21 mouse cellular contexts compared by ENCODE assay signal in the genomic region with DNA sequence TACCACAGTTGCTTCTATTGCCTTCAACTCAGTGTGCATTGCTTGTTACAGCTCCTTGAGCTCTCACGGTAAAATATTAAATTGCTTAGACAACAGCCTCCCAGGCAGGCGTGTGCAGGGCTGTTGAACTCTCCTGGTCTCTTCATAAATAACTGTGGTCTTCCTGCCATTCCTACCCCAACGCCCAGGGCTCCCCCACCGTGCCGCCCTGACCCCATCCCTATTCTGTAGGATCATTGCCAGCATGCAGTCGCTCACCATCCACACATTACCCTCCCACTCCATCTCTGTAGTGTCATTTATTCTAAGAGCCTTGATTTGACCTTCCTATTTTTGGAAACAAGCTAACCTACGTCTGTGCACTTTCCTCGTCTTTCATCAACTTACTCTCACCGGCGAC. TPM values are rescaled to one million over a fixed set of nuclear protein-coding genes. Genes with fewer than 3 reads are reported as not detected.
"Had no signal": no experiment of that assay in that cellular context is flagged by ENCODE, and none has a peak within 500 bp of the region (broad histone marks: within the 10 kb centered on the region; RNA-seq: fewer than 3 reads in every experiment).

No protein-coding gene starts in this region.

- H3K27ac ChIP-seq: liver, embryonic 13.5 days; neural tube, embryonic 12.5 days; stomach, embryonic 15.5 days had no signal

- H3K9ac ChIP-seq: liver, embryonic 13.5 days; neural tube, embryonic 12.5 days; stomach, embryonic 15.5 days had no signal

- H3K4me2 ChIP-seq: liver, embryonic 13.5 days; midbrain, embryonic 11.5 days; neural tube, embryonic 12.5 days; stomach, embryonic 15.5 days had no signal

- H3K4me3 ChIP-seq: liver, embryonic 13.5 days; neural tube, embryonic 12.5 days; stomach, embryonic 15.5 days had no signal

- H3K36me3 ChIP-seq: liver, embryonic 13.5 days; neural tube, embryonic 12.5 days; stomach, embryonic 15.5 days had no signal

- H3K9me3 ChIP-seq: liver, embryonic 13.5 days; neural tube, embryonic 12.5 days; stomach, embryonic 15.5 days had no signal

- H3K27me3 ChIP-seq: liver, embryonic 13.5 days; neural tube, embryonic 12.5 days; stomach, embryonic 15.5 days had no signal

- H3K4me1 ChIP-seq: liver, embryonic 13.5 days had no signal

- DNase-seq: liver, embryonic 13.5 days; lung, adult 2 months; lung, postnatal 14 days; lung, postnatal 4 days; midbrain, embryonic 14.5 days; retina, postnatal 1 day; right cerebral cortex, postnatal 25 days; spleen, adult 18-20 months; thymus, postnatal 25 days had no signal

RNA-seq across cellular contexts. Expression of a gene that starts 11.0 kb away (rescaled TPM):
- total RNA-seq: layer of hippocampus, adult 18-20 months; layer of hippocampus, postnatal 14 days; left cerebral cortex, postnatal 25 days; megakaryocyte progenitor cell, adult 5-6 weeks; megakaryocyte-erythroid progenitor cell, adult 5-6 weeks; midbrain, postnatal 0 days; neutrophil, adult 5-6 weeks had no signal
- polyA plus RNA-seq: lung, embryonic 16.5 days; midbrain, embryonic 11.5 days; midbrain, postnatal 0 days; neural tube, embryonic 12.5 days had no signal

RNA-seq across cellular contexts. Expression of a gene that starts 17.8 kb away (rescaled TPM):
- total RNA-seq: layer of hippocampus, adult 18-20 months; layer of hippocampus, postnatal 14 days; left cerebral cortex, adult 18-20 months; left cerebral cortex, postnatal 25 days; megakaryocyte progenitor cell, adult 5-6 weeks; megakaryocyte-erythroid progenitor cell, adult 5-6 weeks; neutrophil, adult 5-6 weeks had no signal
